Mouse (Mus musculus) liver, embryonic 11.5 days (tissue): ENCODE data around the gene Hkdc1. TPM values are rescaled to one million over a fixed set of nuclear protein-coding genes. Genes with fewer than 3 reads are reported as not detected.

Experiments
- ATAC-seq: fragments of 200-750 bp; cut with Nextera tagmentation; replicated peaks from 2 replicates; pipeline ENCODE4 v1.8.0; 2017; ENCODE audit warnings: moderate number of reproducible peaks, mild to moderate bottlenecking, moderate TSS enrichment, moderate library complexity; ENCODE audit not compliant: low FRiP score
- DNase-seq: peaks from one replicate; pipeline ENCODE4 v3.0.0-alpha.2; 2017; ENCODE audit warnings: low spot score
- H3K27ac ChIP-seq: fragments of 300-500 bp; sonication (generic); 2 replicates; pipeline ENCODE4 v1.5.1; 2014; ENCODE audit warnings: mild to moderate bottlenecking, low read depth, low read length, control low read depth
- H3K27me3 ChIP-seq: fragments of 300-500 bp; sonication (generic); replicated peaks from 2 replicates; pipeline ENCODE4 v1.6.1; 2014; ENCODE audit warnings: low read length, mixed read lengths; ENCODE audit not compliant: control insufficient read depth, insufficient read depth
- H3K36me3 ChIP-seq: fragments of 300-500 bp; sonication (generic); 2 replicates; pipeline ENCODE4 v1.6.1; 2014; ENCODE audit warnings: mild to moderate bottlenecking, low read length, moderate library complexity, mixed read lengths; ENCODE audit not compliant: control insufficient read depth, insufficient read depth
- H3K4me1 ChIP-seq: fragments of 300-500 bp; sonication (generic); replicated peaks from 2 replicates; pipeline ENCODE4 v1.6.1; 2014; ENCODE audit warnings: low read length, mixed read lengths; ENCODE audit not compliant: control insufficient read depth, insufficient read depth
- H3K4me2 ChIP-seq: fragments of 300-500 bp; sonication (generic); 2 replicates; pipeline ENCODE4 v1.6.1; 2014; ENCODE audit warnings: mild to moderate bottlenecking, control low read depth, moderate library complexity
- H3K4me3 ChIP-seq: fragments of 300-500 bp; sonication (generic); 2 replicates; pipeline ENCODE4 v1.5.1; 2014; ENCODE audit warnings: low read depth, low read length, control low read depth
- H3K9ac ChIP-seq: fragments of 300-500 bp; sonication (generic); 2 replicates; pipeline ENCODE4 v1.6.1; 2014; ENCODE audit warnings: low read depth, low read length, control low read depth
- H3K9me3 ChIP-seq: fragments of 300-500 bp; sonication (generic); 2 replicates; pipeline ENCODE4 v1.6.1; 2016; ENCODE audit warnings: low read length, inconsistent platforms, mixed read lengths; ENCODE audit not compliant: control insufficient read depth
- WGBS: fragments of 180-500 bp; shearing (Covaris S2); extraction: QIAGEN DNeasy Blood & Tissue Kit; methylation state at CpG from one replicate; pipeline ENCODE4 v1.1.7; 2014; 5-methylcytosine and 5-hydroxymethylcytosine counted together
- polyA plus RNA-seq: library from polyadenylated mRNA; unstranded; fragments of >200 nt; fragmentation: Nextera tagmentation; extraction: Ambion mirVana; gene quantifications from 2 replicates; pipeline ENCODE4 v1.2.1, GENCODE M21; 2014

The Hkdc1 gene
- polyA plus RNA-seq, 1 experiment from 2014 or later, result 6.6 TPM

GRCm38 (mm10) chr10:62356105-62356730, 66.1 kb downstream of the Hkdc1 start:
- H3K9me3 ChIP-seq, result no peaks in the 10 kb centered on the region
- 82% methylated on average over 17 of the region's 17 CpGs for WGBS
- H3K27ac ChIP-seq, result no peak overlapping the region
- H3K27me3 ChIP-seq, result no peaks in the 10 kb centered on the region
- no peak overlapping the region for H3K4me2 ChIP-seq
- H3K36me3 ChIP-seq, result no peaks in the 10 kb centered on the region
- no peak overlapping the region for H3K4me3 ChIP-seq
- H3K4me1 ChIP-seq, result no peaks in the 10 kb centered on the region
- ATAC-seq (no peak), DNase-seq (no peak)
- no peak overlapping the region for H3K9ac ChIP-seq

GRCm38 (mm10) chr10:62345147-62345546, 77.1 kb downstream of the Hkdc1 start:
- Histone ChIP-seq H3K27me3 (no peaks in the 10 kb centered on the region), H3K4me3 (no peak overlapping the region), H3K4me1 (peaks cover 39% of the 10 kb centered on the region), H3K36me3 (no peaks in the 10 kb centered on the region), H3K9me3 (no peaks in the 10 kb centered on the region), H3K27ac (peak overlapping the region; percentile 44), H3K4me2 (peak overlapping the region; percentile 1; the same call in 1 of the 2 replicates), H3K9ac (no peak overlapping the region)
- 46% methylated on average over 5 of the region's 5 CpGs for WGBS
- ATAC-seq (no peak), DNase-seq (no peak)

DNA sequence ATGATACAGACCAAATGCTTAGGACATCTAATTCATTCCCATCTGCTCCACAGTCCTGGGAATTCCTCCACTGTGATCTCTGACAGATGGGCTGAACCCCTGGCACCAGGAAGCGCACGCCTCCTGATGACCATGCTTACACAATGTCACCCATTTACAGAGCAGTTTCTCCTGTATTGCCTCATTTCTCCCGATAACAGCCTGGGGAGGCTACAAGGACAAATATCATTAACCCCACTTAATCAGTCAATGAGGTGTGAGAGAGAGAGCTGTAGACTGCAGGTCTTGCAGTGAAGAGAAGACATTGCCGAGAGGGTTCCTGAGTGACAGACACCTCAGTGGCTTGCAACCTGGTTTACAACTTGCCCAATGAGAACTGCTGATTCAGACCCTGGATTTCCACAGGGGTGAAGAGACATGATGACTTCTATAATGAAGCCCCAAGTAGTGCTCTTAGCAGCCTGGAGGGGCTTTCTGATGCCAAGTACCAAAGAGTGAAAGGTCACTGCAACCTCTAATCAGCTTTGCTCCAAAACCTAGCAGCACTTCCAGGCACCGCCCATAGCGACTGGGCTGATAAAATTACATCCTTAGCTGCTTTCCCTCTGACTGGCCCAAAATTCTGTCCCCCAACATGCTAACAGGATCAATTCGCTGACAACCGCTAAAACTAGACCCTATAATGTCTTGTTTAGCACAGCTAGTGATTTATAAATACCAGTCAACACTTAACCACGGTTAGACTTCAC, 78.1 kb downstream of the Hkdc1 start:
- H3K4me3 ChIP-seq, result no peak overlapping the region
- WGBS, result 67% methylated on average over 9 of the region's 9 CpGs
- no peaks in the 10 kb centered on the region for H3K36me3 ChIP-seq
- H3K4me1 ChIP-seq, result peaks cover 39% of the 10 kb centered on the region
- no peak for ATAC-seq
- H3K27me3 ChIP-seq, result no peaks in the 10 kb centered on the region
- peak overlapping the region; percentile 44 for H3K27ac ChIP-seq
- peak overlapping the region; percentile 38 for H3K4me2 ChIP-seq
- no peak overlapping the region for H3K9ac ChIP-seq
- DNase-seq, result no peak
- no peaks in the 10 kb centered on the region for H3K9me3 ChIP-seq

- Histone ChIP-seq H3K9me3 (no peaks in the 10 kb centered on the region), H3K27me3 (no peaks in the 10 kb centered on the region), H3K27ac (peak overlapping the region; percentile 90), H3K9ac (peak overlapping the region; percentile 76), H3K36me3 (no peaks in the 10 kb centered on the region), H3K4me3 (peak overlapping the region; percentile 48), H3K4me1 (peaks cover 51% of the 10 kb centered on the region), H3K4me2 (peak overlapping the region; percentile 75)
- ATAC-seq (peak; percentile 82), DNase-seq (peak; percentile 51)
- 39% methylated on average over 6 of the region's 6 CpGs for WGBS
Measured at GRCm38 (mm10) chr10:62342512-62342911, 79.8 kb downstream of the Hkdc1 start.

DNA sequence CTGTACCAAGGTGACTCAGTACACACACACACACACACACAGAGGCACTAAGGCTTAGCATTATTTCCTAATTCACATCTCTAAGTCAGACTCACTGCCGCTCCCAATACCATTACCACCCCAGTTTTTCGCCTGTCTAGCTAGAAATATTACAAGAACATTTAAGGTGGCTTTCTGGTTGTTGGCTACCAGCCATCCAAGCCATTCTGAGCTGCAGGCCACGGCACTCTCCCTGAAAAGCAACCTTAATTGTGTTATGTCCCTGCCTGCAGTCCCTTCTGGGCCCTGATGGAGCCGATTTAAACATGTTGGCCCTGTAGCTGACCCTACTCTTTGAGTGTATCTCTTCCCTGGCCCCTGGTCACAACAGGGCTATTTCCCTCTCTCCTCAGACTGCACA, 80.3 kb downstream of the Hkdc1 start:
- peak overlapping the region; percentile 75 for H3K4me2 ChIP-seq
- H3K9ac ChIP-seq, result peak overlapping the region; percentile 76
- peak overlapping the region; percentile 90 for H3K27ac ChIP-seq
- peak overlapping the region; percentile 48 for H3K4me3 ChIP-seq
- ATAC-seq, result no peak
- H3K36me3 ChIP-seq, result no peaks in the 10 kb centered on the region
- no peak for DNase-seq
- H3K27me3 ChIP-seq, result no peaks in the 10 kb centered on the region
- peaks cover 57% of the 10 kb centered on the region for H3K4me1 ChIP-seq
- 67% methylated on average over 4 of the region's 4 CpGs for WGBS
- H3K9me3 ChIP-seq, result no peaks in the 10 kb centered on the region

DNA sequence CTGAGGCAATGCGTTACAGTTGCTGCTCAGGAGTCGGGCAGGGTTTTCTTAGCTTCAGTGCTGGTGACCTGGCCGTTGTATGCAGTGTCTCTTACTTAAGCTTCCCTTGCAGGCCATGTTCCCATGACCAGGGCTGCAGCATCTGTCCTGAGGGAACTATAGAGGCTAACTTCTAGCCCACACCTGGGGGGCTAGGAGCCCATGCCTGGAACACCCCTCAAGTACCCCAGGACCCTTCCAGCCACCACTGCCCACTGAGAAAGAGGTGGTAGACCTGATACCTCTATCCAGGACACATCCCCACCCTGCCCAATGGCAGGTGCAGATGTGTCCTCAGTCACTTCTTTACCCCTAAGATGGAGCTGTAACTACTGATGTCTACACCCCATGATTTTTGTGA, 81.3 kb downstream of the Hkdc1 start:
- no peaks in the 10 kb centered on the region for H3K27me3 ChIP-seq
- H3K27ac ChIP-seq, result peak overlapping the region; percentile 90
- peaks cover 66% of the 10 kb centered on the region for H3K4me1 ChIP-seq
- WGBS, result 34% methylated on average over 3 of the region's 3 CpGs
- ATAC-seq (no peak), DNase-seq (no peak)
- H3K9ac ChIP-seq, result peak overlapping the region; percentile 76
- peak overlapping the region; percentile 75 for H3K4me2 ChIP-seq
- no peaks in the 10 kb centered on the region for H3K36me3 ChIP-seq
- H3K4me3 ChIP-seq, result peak overlapping the region; percentile 48
- no peaks in the 10 kb centered on the region for H3K9me3 ChIP-seq

DNA sequence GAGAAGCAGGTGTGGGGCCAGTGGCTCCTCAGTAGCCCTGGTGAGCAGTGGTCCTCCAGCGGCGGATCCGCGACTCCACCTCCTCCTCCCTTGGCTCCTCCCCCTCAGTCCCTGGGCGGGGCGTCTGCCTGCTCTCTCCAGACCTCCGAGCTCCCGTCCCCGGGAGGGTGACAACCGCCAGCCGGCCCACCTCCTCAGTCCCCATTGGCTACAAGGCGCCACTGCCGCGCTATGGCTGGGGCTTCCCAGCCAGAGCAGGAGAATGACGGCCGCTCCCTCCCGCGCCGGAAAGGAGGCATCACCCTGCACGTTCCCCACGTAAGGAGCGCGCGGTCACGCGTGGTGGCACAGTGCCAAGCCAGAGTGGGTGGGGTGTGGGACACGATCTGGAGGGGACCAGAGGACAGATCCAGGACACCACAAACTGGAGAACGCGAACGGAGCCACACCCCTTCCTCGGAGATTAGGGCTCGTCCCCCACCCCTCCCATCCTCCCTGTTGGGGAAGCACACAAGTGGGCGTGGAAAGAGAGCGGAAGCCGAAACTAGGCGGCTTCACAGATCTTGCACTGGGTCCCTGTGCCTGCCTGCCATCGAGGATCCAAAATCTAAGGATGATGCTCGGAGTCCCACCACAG, 82.1 kb downstream of the Hkdc1 start:
- H3K4me2 ChIP-seq, result peak overlapping the region; percentile 75
- peak; percentile 90 for ATAC-seq
- H3K36me3 ChIP-seq, result no peaks in the 10 kb centered on the region
- peak overlapping the region; percentile 90 for H3K27ac ChIP-seq
- peak overlapping the region; percentile 76 for H3K9ac ChIP-seq
- under 1% methylated on average over 37 of the region's 38 CpGs for WGBS
- DNase-seq, result peak; percentile 96
- H3K4me3 ChIP-seq, result peak overlapping the region; percentile 48
- peaks cover 72% of the 10 kb centered on the region for H3K4me1 ChIP-seq
- no peaks in the 10 kb centered on the region for H3K27me3 ChIP-seq
- H3K9me3 ChIP-seq, result no peaks in the 10 kb centered on the region

DNA sequence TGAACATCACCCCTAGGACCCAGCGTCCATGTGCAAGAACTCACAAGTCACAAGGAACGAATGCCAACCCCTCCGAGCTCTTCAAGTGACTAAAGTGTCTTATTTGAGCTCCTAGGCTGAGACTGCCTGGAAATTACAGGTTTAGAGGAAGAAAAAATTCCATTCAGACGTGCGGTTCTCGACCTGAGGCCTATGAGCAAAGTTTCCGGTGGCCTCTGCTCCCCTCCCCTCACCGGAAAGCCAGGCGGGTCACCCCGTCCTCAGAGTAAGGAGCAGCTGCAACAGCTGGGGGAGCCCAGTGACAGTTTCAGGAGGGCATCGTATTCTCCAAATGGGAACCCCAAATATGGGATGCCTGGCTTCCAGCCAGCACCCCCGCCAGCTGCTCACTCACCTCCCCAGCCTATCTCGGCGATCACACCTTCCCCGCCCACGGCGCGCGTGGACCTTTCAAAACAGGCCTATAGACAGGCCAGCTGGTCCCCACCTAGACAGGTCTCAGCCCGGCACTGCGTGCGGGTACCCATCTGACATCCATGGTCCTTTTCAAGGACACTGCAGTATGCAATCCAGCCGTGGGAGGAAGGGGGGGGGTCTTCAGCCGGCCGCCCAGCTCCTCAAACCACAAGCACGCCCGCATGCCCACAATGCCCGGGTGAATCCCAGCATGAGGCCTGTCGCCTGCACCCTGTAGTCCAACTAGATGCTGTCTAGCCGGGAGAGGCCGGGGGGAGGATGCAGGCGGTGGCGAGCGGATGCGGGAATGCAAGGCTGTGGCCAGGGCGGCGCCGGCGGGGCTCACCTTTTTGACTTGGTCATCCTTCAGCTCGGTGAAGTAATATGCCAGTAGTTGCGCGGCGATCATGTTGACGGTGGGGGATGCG, 82.8 kb downstream of the Hkdc1 start:
- Histone ChIP-seq H3K36me3 (no peaks in the 10 kb centered on the region), H3K4me1 (peaks cover 71% of the 10 kb centered on the region), H3K4me3 (peak overlapping the region; percentile 48), H3K9ac (peak overlapping the region; percentile 32), H3K9me3 (no peaks in the 10 kb centered on the region), H3K4me2 (peak overlapping the region; percentile 75), H3K27ac (peak overlapping the region; percentile 90; the same call in 1 of the 2 replicates), H3K27me3 (no peaks in the 10 kb centered on the region)
- peak; percentile 10; the same call in 1 of the 2 replicates for ATAC-seq
- peak; percentile 49 for DNase-seq
- WGBS, result 5% methylated on average over 45 of the region's 45 CpGs
